18 mouse cellular contexts compared by ENCODE assay signal in the genomic region with DNA sequence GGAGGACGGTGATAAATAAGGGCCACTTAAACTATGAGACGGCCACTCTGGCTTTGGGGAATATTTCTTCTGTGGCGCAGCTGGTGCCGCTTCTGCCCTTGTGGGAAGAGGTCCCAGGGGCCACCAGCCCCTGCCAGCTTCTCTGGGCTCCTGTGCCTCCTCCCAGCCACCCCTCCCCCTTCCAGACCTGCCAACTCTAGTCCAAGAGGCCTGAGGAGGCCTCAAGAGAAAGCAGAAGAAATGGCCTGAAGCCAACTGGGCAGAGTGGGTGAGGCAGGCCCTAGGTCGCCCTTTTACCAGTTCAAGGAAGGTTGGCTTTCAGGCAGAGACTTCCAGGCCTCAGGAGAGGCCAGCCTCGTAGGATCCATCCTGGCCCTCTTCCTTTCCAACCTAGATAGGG. TPM values are rescaled to one million over a fixed set of nuclear protein-coding genes. Genes with fewer than 3 reads are reported as not detected.
DNase-seq lines count a peak whose midpoint lies in the region; ATAC-seq lines count a peak whose summit lies in the region.
"Had no signal": no experiment of that assay in that cellular context is flagged by ENCODE, and none has a peak within 500 bp of the region (broad histone marks: within the 10 kb centered on the region; RNA-seq: fewer than 3 reads in every experiment).

No protein-coding gene starts in this region.

- no peak overlapping the region for H3K9ac ChIP-seq in forebrain, embryonic 16.5 days (replicated peaks; ENCODE audit: low read depth, low read length)
- no peak overlapping the region for H3K9ac ChIP-seq in hindbrain, embryonic 13.5 days
- no peak overlapping the region for H3K9ac ChIP-seq in intestine, embryonic 16.5 days (ENCODE audit: low read depth, low read length)
- H3K9ac ChIP-seq: forebrain, embryonic 15.5 days; heart, embryonic 12.5 days; liver, embryonic 14.5 days; lung, embryonic 15.5 days; neural tube, embryonic 12.5 days had no signal

- H3K27me3 ChIP-seq in forebrain, embryonic 10.5 days (ENCODE audit: poor library complexity, severe bottlenecking), result peaks cover 100% of the 10 kb centered on the region
- peaks cover 67% of the 10 kb centered on the region for H3K27me3 ChIP-seq in forebrain, embryonic 16.5 days (replicated peaks; ENCODE audit: control insufficient read depth, insufficient read depth, low read length)
- H3K27me3 ChIP-seq in hindbrain, embryonic 13.5 days, result 0 out of 2 replicates have a peak, but pooled peaks cover 7% of the 10 kb centered on the region
- H3K27me3 ChIP-seq in intestine, embryonic 16.5 days (replicated peaks; ENCODE audit: control insufficient read depth, insufficient read depth, low read length), result peaks cover 3% of the 10 kb centered on the region; the same call in 1 of the 2 replicates
- H3K27me3 ChIP-seq: neural tube, embryonic 12.5 days had no signal

- H3K4me1 ChIP-seq in forebrain, embryonic 10.5 days, result peaks cover 51% of the 10 kb centered on the region
- peaks cover 15% of the 10 kb centered on the region for H3K4me1 ChIP-seq in forebrain, embryonic 16.5 days (replicated peaks; ENCODE audit: control insufficient read depth, insufficient read depth, low read length)
- peaks cover 75% of the 10 kb centered on the region for H3K4me1 ChIP-seq in hindbrain, embryonic 13.5 days (replicated peaks)
- H3K4me1 ChIP-seq in intestine, embryonic 16.5 days (ENCODE audit: control insufficient read depth, insufficient read depth, low read length), result peaks cover 10% of the 10 kb centered on the region

- DNase-seq in forebrain, embryonic 10.5 days (ENCODE audit: extremely low spot score, low spot score), result no peak
- peak; percentile 6 for DNase-seq in kidney, postnatal 14 days
- DNase-seq in kidney, adult 11 months, result no peak
- DNase-seq in adrenal gland, postnatal 10 days, result peak; percentile 82
- DNase-seq: cerebellum, adult 8-10 months; gastrocnemius, postnatal 36 days; kidney, adult 9 months; lung, postnatal 4 days; thymus, adult 2 months had no signal

- H3K4me2 ChIP-seq in forebrain, embryonic 16.5 days (ENCODE audit: low read length), result no peak overlapping the region
- H3K4me2 ChIP-seq in hindbrain, embryonic 13.5 days, result no peak overlapping the region
- no peak overlapping the region for H3K4me2 ChIP-seq in intestine, embryonic 16.5 days (ENCODE audit: low read depth, low read length)
- H3K4me2 ChIP-seq: forebrain, embryonic 15.5 days; heart, embryonic 12.5 days; lung, embryonic 15.5 days; neural tube, embryonic 12.5 days had no signal

- no peak overlapping the region for H3K4me3 ChIP-seq in forebrain, embryonic 10.5 days
- no peak overlapping the region for H3K4me3 ChIP-seq in forebrain, embryonic 16.5 days (replicated peaks; ENCODE audit: low read length)
- H3K4me3 ChIP-seq in hindbrain, embryonic 13.5 days, result no peak overlapping the region
- no peak overlapping the region for H3K4me3 ChIP-seq in intestine, embryonic 16.5 days (ENCODE audit: low read length)
- H3K4me3 ChIP-seq: forebrain, embryonic 15.5 days; heart, embryonic 12.5 days; lung, embryonic 15.5 days; midbrain, embryonic 10.5 days; neural tube, embryonic 12.5 days had no signal

- ATAC-seq in forebrain, embryonic 16.5 days, result no peak
- ATAC-seq in hindbrain, embryonic 13.5 days (ENCODE audit: low FRiP score), result no peak
- ATAC-seq in intestine, embryonic 16.5 days, result no peak
- ATAC-seq: forebrain, embryonic 15.5 days had no signal

- peak overlapping the region; percentile 3 for H3K27ac ChIP-seq in forebrain, embryonic 10.5 days
- H3K27ac ChIP-seq in forebrain, embryonic 16.5 days (ENCODE audit: low read length), result no peak overlapping the region
- peak overlapping the region; percentile 84; the same call in 1 of the 2 replicates for H3K27ac ChIP-seq in hindbrain, embryonic 13.5 days
- H3K27ac ChIP-seq in intestine, embryonic 16.5 days (ENCODE audit: low read length), result no peak overlapping the region
- H3K27ac ChIP-seq: forebrain, embryonic 15.5 days; liver, embryonic 14.5 days; lung, embryonic 15.5 days; midbrain, embryonic 10.5 days; neural tube, embryonic 12.5 days had no signal

- H3K36me3 ChIP-seq in forebrain, embryonic 10.5 days (replicated peaks), result no peaks in the 10 kb centered on the region
- H3K36me3 ChIP-seq in forebrain, embryonic 16.5 days (ENCODE audit: control insufficient read depth, insufficient read depth), result no peaks in the 10 kb centered on the region
- H3K36me3 ChIP-seq in hindbrain, embryonic 13.5 days, result no peaks in the 10 kb centered on the region
- no peaks in the 10 kb centered on the region for H3K36me3 ChIP-seq in intestine, embryonic 16.5 days (ENCODE audit: control insufficient read depth, insufficient read depth, low read length)
- H3K36me3 ChIP-seq: forebrain, embryonic 15.5 days; heart, embryonic 12.5 days; lung, embryonic 15.5 days; midbrain, embryonic 10.5 days; neural tube, embryonic 12.5 days had no signal

- no peaks in the 10 kb centered on the region for H3K9me3 ChIP-seq in forebrain, embryonic 10.5 days
- no peaks in the 10 kb centered on the region for H3K9me3 ChIP-seq in forebrain, embryonic 16.5 days (ENCODE audit: control insufficient read depth, low read length)
- H3K9me3 ChIP-seq in hindbrain, embryonic 13.5 days, result no peaks in the 10 kb centered on the region
- H3K9me3 ChIP-seq in intestine, embryonic 16.5 days (ENCODE audit: control insufficient read depth, low read length), result no peaks in the 10 kb centered on the region
- H3K9me3 ChIP-seq: forebrain, embryonic 15.5 days; heart, embryonic 12.5 days; lung, embryonic 15.5 days; midbrain, embryonic 10.5 days; neural tube, embryonic 12.5 days had no signal

- 83% methylated on average over 6 of the region's 6 CpGs for WGBS in forebrain, embryonic 10.5 days
- 73% methylated on average over 6 of the region's 6 CpGs for WGBS in forebrain, embryonic 16.5 days
- WGBS in hindbrain, embryonic 13.5 days, result 45% methylated on average over 6 of the region's 6 CpGs
- 68% methylated on average over 6 of the region's 6 CpGs for WGBS in intestine, embryonic 16.5 days

RNA-seq across cellular contexts. Expression of gene Mrm1, which starts 51.4 kb away (rescaled TPM):
- polyA plus RNA-seq in forebrain, embryonic 10.5 days (2016; fragmentation: Nextera tagmentation; extraction: Ambion mirVana), result 12.3 and 14.9 TPM in 2 replicates
- polyA plus RNA-seq in forebrain, embryonic 16.5 days (2015; fragmentation: Nextera tagmentation; extraction: Ambion mirVana), result 14.0 and 15.9 TPM in 2 replicates
- 10 to 100 TPM; 14.0 to 22.7 TPM for total RNA-seq in adrenal gland, postnatal 10 days (2021)
- 9.1 and 11.7 TPM in 2 replicates for polyA plus RNA-seq in hindbrain, embryonic 13.5 days (2015; fragmentation: Nextera tagmentation; extraction: Ambion mirVana)
- polyA plus RNA-seq in intestine, embryonic 16.5 days (2015; fragmentation: Nextera tagmentation; extraction: Ambion mirVana), result 14.6 and 15.0 TPM in 2 replicates

Comparison
In these comparisons a context has a peak if more than half of its experiments do, and no peak if none do; other contexts are left out.
1. DNase-seq: peak in kidney, postnatal 14 days (single experiment) and adrenal gland, postnatal 10 days (single experiment); none in forebrain, embryonic 10.5 days (single experiment) and kidney, adult 11 months (single experiment).
2. H3K27ac ChIP-seq: peak in forebrain, embryonic 10.5 days (single experiment) and hindbrain, embryonic 13.5 days (single experiment); none in forebrain, embryonic 16.5 days (single experiment) and intestine, embryonic 16.5 days (single experiment).